Mouse (Mus musculus): ENCODE measurements around the gene Rgs7. TPM values are rescaled to one million over a fixed set of nuclear protein-coding genes. Genes with fewer than 3 reads are reported as not detected.

Rgs7 gene
- not detected in 2 replicates for polyA plus RNA-seq (2012; ENCODE audit: insufficient read depth, insufficient read length, missing spikeins)

GRCm38 (mm10) chr1:175491861-175492682 is at the start of gene Rgs7:
Gene Rgs7, minus strand, starts transcription at chr1:175492500.
- H3K4me1 ChIP-seq (ENCODE audit: control insufficient read depth, insufficient read depth, low read length): no peaks in the 10 kb centered on the region
- H3K4me3 ChIP-seq (ENCODE audit: insufficient read depth, low read length): peak within 1 kb of the TSS; percentile 20; the same call in 1 of the 2 replicates
- TF ChIP-seq POLR2A (IDR thresholded peaks at IDR 0.05; ENCODE audit: borderline replicate concordance, low read depth, low read length) (no peak), CTCF (IDR thresholded peaks at IDR 0.05; ENCODE audit: low read depth, low read length) (no peak)
- H3K27ac ChIP-seq (ENCODE audit: insufficient read depth, low read depth, low read length): no peak within 1 kb of the TSS

DNA sequence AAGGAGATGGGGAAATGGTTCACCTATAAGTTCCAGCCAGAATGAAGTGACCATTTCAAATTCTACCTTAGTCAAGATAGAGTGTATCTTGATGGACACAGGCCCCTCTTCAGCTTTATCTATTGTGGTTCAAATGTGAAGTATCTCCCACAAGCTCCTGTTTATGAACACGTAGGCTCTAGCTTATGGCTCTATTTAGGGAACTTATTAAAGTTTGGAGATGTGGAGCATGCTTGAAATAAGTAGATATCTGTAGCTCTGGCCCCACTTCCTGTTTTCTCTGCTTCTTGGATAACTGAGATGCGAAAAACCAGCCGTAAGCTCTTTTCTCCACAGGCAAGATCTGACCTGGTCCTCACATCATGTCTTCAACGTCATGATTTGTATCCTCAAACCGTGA is 48.4 kb upstream of the Rgs7 start:
- Histone ChIP-seq H3K27ac (ENCODE audit: insufficient read depth, low read depth, low read length) (no peak overlapping the region), H3K4me1 (ENCODE audit: control insufficient read depth, insufficient read depth, low read length) (no peaks in the 10 kb centered on the region), H3K4me3 (ENCODE audit: insufficient read depth, low read length) (no peak overlapping the region)
- TF ChIP-seq POLR2A (IDR thresholded peaks at IDR 0.05; ENCODE audit: borderline replicate concordance, low read depth, low read length): no peak
- TF ChIP-seq CTCF (IDR thresholded peaks at IDR 0.05; ENCODE audit: low read depth, low read length): no peak

- TF ChIP-seq CTCF (IDR thresholded peaks at IDR 0.05; ENCODE audit: low read depth, low read length) (no peak), POLR2A (IDR thresholded peaks at IDR 0.05; ENCODE audit: borderline replicate concordance, low read depth, low read length) (no peak)
- H3K4me3 ChIP-seq (ENCODE audit: insufficient read depth, low read length): no peak overlapping the region
- H3K27ac ChIP-seq (ENCODE audit: insufficient read depth, low read depth, low read length): no peak overlapping the region
- no peaks in the 10 kb centered on the region for H3K4me1 ChIP-seq (ENCODE audit: control insufficient read depth, insufficient read depth, low read length)
Observed at GRCm38 (mm10) chr1:175537321-175537720, 45.0 kb upstream of the Rgs7 start.

DNA sequence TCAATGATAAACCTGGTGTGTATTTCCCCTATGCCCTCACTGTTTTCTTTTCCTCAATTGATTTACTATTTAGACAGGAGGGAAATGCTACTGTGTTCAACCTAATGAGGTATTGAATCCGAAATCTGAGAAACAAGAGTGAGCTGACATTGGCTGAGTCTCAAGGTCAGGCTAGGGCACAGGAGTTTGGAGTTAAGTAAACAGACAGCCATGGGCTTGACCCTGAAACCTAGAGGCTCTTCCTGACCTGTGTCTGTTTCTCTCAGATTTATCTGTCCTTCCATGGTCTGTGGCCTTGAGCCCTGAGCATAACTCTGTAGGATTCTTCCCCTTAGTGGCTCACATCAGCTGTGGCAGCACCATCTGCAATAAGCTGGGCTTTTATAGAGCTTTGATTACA is 37.6 kb upstream of the Rgs7 start:
- no peak overlapping the region for H3K4me3 ChIP-seq (ENCODE audit: insufficient read depth, low read length)
- H3K4me1 ChIP-seq (ENCODE audit: control insufficient read depth, insufficient read depth, low read length): no peaks in the 10 kb centered on the region
- TF ChIP-seq CTCF (IDR thresholded peaks at IDR 0.05; ENCODE audit: low read depth, low read length) (no peak), POLR2A (IDR thresholded peaks at IDR 0.05; ENCODE audit: borderline replicate concordance, low read depth, low read length) (no peak)
- H3K27ac ChIP-seq (ENCODE audit: insufficient read depth, low read depth, low read length): no peak overlapping the region

DNA sequence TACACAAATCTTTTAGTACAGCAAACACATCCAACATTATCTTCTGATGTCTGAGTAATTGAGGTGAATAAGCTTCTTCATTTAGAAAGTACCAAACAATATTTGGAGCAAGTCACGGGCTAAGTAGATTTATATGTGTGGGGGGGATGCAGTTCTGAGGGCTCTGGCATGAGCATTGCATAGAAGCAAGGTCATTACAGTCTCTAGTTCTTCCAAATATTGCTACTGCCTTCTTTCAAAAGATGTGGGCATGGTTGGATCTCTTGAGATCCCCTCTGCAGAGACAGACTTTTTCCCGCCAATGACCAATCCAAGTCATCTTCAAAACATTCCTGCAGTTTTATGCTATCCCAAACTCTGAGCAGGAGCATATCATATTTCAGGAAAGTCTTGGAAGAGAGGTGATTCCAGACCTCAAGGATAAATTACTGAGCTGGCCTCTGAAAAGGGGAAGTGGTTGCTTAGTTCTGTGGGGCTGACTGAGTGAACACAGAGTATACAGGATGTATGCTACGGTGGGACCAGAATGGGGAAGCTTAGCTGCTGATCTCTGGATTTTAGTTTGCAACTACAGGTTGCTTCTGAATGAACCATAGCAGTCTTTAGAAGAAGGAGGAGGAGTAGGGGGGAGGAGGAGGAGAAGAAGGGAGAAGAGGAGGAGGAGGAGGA is 32.5 kb upstream of the Rgs7 start:
- peaks cover 2% of the 10 kb centered on the region; the same call in 1 of the 2 replicates for H3K4me1 ChIP-seq (ENCODE audit: control insufficient read depth, insufficient read depth, low read length)
- no peak overlapping the region for H3K4me3 ChIP-seq (ENCODE audit: insufficient read depth, low read length)
- H3K27ac ChIP-seq (ENCODE audit: insufficient read depth, low read depth, low read length): no peak overlapping the region; the same call in 1 of the 2 replicates
- TF ChIP-seq CTCF (IDR thresholded peaks at IDR 0.05; ENCODE audit: low read depth, low read length): no peak
- TF ChIP-seq POLR2A (IDR thresholded peaks at IDR 0.05; ENCODE audit: borderline replicate concordance, low read depth, low read length): no peak

GRCm38 (mm10) chr1:175523572-175523971 is 31.3 kb upstream of the Rgs7 start:
- no peak for TF ChIP-seq CTCF (IDR thresholded peaks at IDR 0.05; ENCODE audit: low read depth, low read length)
- no peak for TF ChIP-seq POLR2A (IDR thresholded peaks at IDR 0.05; ENCODE audit: borderline replicate concordance, low read depth, low read length)
- no peak overlapping the region for H3K27ac ChIP-seq (ENCODE audit: insufficient read depth, low read depth, low read length)
- H3K4me1 ChIP-seq (ENCODE audit: control insufficient read depth, insufficient read depth, low read length): peaks cover 2% of the 10 kb centered on the region; the same call in 1 of the 2 replicates
- H3K4me3 ChIP-seq (ENCODE audit: insufficient read depth, low read length): no peak overlapping the region

GRCm38 (mm10) chr1:175514543-175514942 is 22.2 kb upstream of the Rgs7 start:
- no peak for TF ChIP-seq POLR2A (IDR thresholded peaks at IDR 0.05; ENCODE audit: borderline replicate concordance, low read depth, low read length)
- TF ChIP-seq CTCF (IDR thresholded peaks at IDR 0.05; ENCODE audit: low read depth, low read length): no peak
- Histone ChIP-seq H3K4me1 (ENCODE audit: control insufficient read depth, insufficient read depth, low read length) (no peaks in the 10 kb centered on the region), H3K4me3 (ENCODE audit: insufficient read depth, low read length) (no peak overlapping the region), H3K27ac (ENCODE audit: insufficient read depth, low read depth, low read length) (no peak overlapping the region)

DNA sequence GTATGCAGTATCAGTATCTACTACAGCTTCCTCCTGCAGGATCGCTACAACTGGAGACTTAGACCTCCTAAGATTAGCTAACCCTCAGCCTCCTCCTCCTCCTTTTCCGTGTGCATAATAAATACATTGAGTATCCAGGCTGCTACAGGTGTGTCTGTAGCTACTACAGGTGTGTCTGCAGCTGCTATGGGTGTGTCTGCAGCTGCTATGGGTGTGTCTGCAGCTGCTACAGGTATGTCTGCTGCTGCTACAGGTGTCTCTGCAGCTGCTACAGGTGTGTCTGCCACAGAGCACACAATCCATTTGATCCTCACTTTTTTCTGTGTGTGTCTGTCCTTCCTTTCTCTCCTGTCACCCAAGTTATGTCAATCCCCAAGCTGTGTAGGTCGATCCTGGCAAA is 19.9 kb upstream of the Rgs7 start:
- Histone ChIP-seq H3K27ac (ENCODE audit: insufficient read depth, low read depth, low read length) (no peak overlapping the region), H3K4me1 (ENCODE audit: control insufficient read depth, insufficient read depth, low read length) (no peaks in the 10 kb centered on the region), H3K4me3 (ENCODE audit: insufficient read depth, low read length) (no peak overlapping the region)
- no peak for TF ChIP-seq CTCF (IDR thresholded peaks at IDR 0.05; ENCODE audit: low read depth, low read length)
- no peak for TF ChIP-seq POLR2A (IDR thresholded peaks at IDR 0.05; ENCODE audit: borderline replicate concordance, low read depth, low read length)

DNA sequence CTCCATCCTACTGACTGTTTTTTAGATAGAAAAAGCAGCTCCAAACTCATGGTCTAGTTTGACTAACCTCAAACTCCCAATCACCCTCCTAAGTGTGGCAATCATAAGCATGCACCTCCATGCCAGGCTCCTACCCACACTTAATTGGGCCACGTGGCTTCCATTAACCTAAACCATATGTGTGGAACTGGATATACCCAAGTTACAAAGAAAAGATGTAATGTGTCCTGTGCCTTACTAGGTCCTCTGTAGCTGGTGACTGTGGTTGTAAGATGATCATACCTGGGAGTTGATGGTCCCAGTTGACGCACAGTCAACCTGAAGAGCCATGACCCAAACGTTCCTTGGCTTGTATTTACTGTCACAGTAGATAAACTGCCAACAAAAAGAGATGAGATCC is 17.7 kb upstream of the Rgs7 start:
- no peak for TF ChIP-seq POLR2A (IDR thresholded peaks at IDR 0.05; ENCODE audit: borderline replicate concordance, low read depth, low read length)
- TF ChIP-seq CTCF (IDR thresholded peaks at IDR 0.05; ENCODE audit: low read depth, low read length): no peak
- Histone ChIP-seq H3K27ac (ENCODE audit: insufficient read depth, low read depth, low read length) (no peak overlapping the region), H3K4me3 (ENCODE audit: insufficient read depth, low read length) (no peak overlapping the region), H3K4me1 (ENCODE audit: control insufficient read depth, insufficient read depth, low read length) (no peaks in the 10 kb centered on the region)

GRCm38 (mm10) chr1:175492683-175493043 is 363 bp upstream of the Rgs7 start:
- H3K27ac ChIP-seq (ENCODE audit: insufficient read depth, low read depth, low read length): no peak overlapping the region

More at GRCm38 (mm10) chr1:175492683-175493043, 363 bp upstream of the Rgs7 start:
- Histone ChIP-seq H3K4me3 (ENCODE audit: insufficient read depth, low read length) (peak overlapping the region; percentile 20; the same call in 1 of the 2 replicates), H3K4me1 (ENCODE audit: control insufficient read depth, insufficient read depth, low read length) (no peaks in the 10 kb centered on the region)
- TF ChIP-seq POLR2A (IDR thresholded peaks at IDR 0.05; ENCODE audit: borderline replicate concordance, low read depth, low read length) (no peak), CTCF (IDR thresholded peaks at IDR 0.05; ENCODE audit: low read depth, low read length) (no peak)
